Mouse (Mus musculus) macrophage (primary cell): Measurements from ENCODE around the gene Nphs1. TPM values are rescaled to one million over a fixed set of nuclear protein-coding genes. Genes with fewer than 3 reads are reported as not detected.
"Not testable (repeated sequence)": the region's sequence is repeated elsewhere in the genome, so short reads cannot be mapped to it uniquely, and the experiment has no call there.

ENCODE experiments used
- H3K27ac ChIP-seq: fragments of 350-480 bp; formaldehyde crosslinking; 2 replicates; pipeline ENCODE4 v1.9.0; 2021
- H3K36me3 ChIP-seq: fragments of 350-480 bp; formaldehyde crosslinking; 2 replicates; pipeline ENCODE4 v1.9.0; 2021; ENCODE audit errors: inconsistent target
- H3K4me3 ChIP-seq: fragments of 350-480 bp; formaldehyde crosslinking; 2 replicates; pipeline ENCODE4 v1.9.0; 2021; ENCODE audit errors: inconsistent target
- H3K79me2 ChIP-seq: fragments of 350-480 bp; formaldehyde crosslinking; 2 replicates; pipeline ENCODE4 v1.9.0; 2021; ENCODE audit errors: inconsistent target
- WGBS: methylation state at CpG from one replicate; pipeline ENCODE4 v1.1.7; 2026; ENCODE audit warnings: inconsistent platforms; ENCODE audit not compliant: missing documents; 5-methylcytosine and 5-hydroxymethylcytosine counted together
- polyA plus RNA-seq: library from polyadenylated mRNA; stranded (reverse); fragments of 250-400 nt; gene quantifications from 3 replicates; pipeline ENCODE4 v1.2.4, GENCODE M21; 2018; ENCODE audit warnings: inconsistent platforms

Nphs1 gene
- polyA plus RNA-seq, 1 experiment from 2014 or later = not detected

DNA sequence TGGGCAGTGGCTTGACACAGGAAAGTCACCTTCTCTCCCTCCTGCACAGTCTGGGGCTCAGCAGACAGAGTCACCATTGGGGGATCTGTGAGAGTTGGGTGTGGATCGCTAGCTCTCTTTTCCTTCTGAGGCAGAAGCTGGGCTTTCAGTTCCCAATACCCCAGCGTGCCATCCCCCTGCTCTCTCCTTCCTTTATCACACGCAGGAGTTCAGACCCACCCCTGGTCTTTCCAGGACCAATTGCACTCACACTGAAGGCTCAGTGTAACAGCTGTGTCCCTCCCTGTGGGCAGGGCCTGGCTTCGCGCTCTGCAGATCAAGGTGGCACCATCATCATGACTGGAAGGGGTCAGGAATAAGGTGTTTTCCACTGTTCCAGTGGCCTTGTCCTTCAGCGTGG lies 3.9 kb upstream of the Nphs1 start:
- Histone ChIP-seq H3K27ac (no peak overlapping the region), H3K4me3 (no peak overlapping the region)
- WGBS = 26% methylated on average over 5 of the region's 6 CpGs

GRCm38 (mm10) chr7:30456487-30456886 lies 1.6 kb upstream of the Nphs1 start:
- H3K27ac ChIP-seq = no peak overlapping the region
- no peak overlapping the region for H3K4me3 ChIP-seq
- WGBS = 7% methylated on average over 9 of the region's 9 CpGs
- H3K36me3 ChIP-seq = no peaks in the 10 kb centered on the region
- H3K79me2 ChIP-seq = no peaks in the 10 kb centered on the region

More for the DNA sequence above, 3.9 kb upstream of the Nphs1 start:
- Histone ChIP-seq H3K36me3 (no peaks in the 10 kb centered on the region), H3K79me2 (no peaks in the 10 kb centered on the region)

DNA sequence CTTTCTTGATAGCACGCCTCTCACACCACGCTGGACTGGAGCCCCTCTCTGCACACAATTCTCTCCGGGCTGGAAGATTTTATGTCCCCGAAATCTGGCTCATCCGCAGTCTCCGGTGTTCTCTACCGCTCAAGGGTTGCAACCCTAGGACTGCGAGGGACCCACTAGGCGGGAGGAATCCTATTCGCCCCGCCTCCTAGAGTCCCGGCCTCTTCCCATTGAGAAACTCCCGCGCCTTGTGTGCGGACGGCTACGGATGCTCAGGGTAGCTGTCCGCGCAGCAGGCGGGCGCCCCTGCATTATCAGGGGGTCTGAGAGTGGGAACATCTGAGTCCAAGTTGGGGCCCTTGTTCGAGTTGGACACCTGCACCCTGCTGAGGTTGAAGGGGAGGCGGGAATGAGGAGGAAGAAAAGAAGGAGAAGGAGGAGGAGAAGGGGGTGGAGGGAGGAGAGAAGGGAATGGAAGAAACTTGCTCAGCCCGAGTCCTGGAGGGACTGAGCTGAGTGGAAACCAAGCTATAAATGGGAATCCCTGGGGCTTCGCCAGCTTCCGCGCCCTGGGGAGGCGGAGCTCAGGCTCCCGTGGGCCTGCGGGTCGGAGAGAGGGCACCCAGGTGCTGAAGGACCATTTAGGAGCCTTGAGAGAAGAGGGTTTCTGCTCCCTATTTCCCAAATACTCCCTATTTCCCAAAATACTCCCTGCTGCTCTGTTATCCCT lies 1.0 kb upstream of the Nphs1 start:
- Histone ChIP-seq H3K36me3 (no peaks in the 10 kb centered on the region), H3K4me3 (no peak overlapping the region), H3K79me2 (no peaks in the 10 kb centered on the region), H3K27ac (no peak overlapping the region)
- WGBS = 7% methylated on average over 31 of the region's 31 CpGs

- no peaks in the 10 kb centered on the region for H3K36me3 ChIP-seq
- WGBS = 36% methylated on average over 5 of the region's 6 CpGs
- no peak overlapping the region for H3K27ac ChIP-seq
- no peaks in the 10 kb centered on the region for H3K79me2 ChIP-seq
- no peak overlapping the region for H3K4me3 ChIP-seq
Measured at GRCm38 (mm10) chr7:30459484-30459883, 1.4 kb downstream of the Nphs1 start.

- WGBS = 40% methylated on average over 6 of the region's 7 CpGs
- H3K27ac ChIP-seq = no peak overlapping the region
- H3K4me3 ChIP-seq = no peak overlapping the region
- no peaks in the 10 kb centered on the region for H3K79me2 ChIP-seq
- no peaks in the 10 kb centered on the region for H3K36me3 ChIP-seq
Measured at GRCm38 (mm10) chr7:30463568-30463967, 5.5 kb downstream of the Nphs1 start.

DNA sequence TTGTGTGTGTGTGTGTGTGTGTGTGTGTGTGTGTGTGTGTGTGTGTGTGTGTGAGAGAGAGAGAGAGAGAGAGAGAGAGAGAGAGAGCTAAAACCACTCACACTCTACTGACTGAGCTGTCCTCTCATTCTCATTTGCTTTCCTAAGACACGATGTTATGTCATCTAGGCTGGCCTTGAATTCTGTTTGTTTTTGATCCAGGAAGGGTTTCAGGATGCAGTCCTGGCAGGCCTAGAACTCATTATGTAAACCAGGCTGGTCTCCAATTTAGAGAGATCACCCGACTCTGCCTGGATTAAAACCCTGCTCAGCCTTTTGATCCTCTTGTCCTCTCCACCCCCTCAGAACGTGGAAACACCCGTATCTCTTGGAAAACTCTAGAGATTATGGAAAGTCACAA lies 5.9 kb downstream of the Nphs1 start:
- no peaks in the 10 kb centered on the region for H3K79me2 ChIP-seq
- WGBS = 50% methylated on average over 4 of the region's 4 CpGs

GRCm38 (mm10) chr7:30464816-30465300 lies 6.7 kb downstream of the Nphs1 start:
- Histone ChIP-seq H3K4me3 (no peak overlapping the region), H3K36me3 (no peaks in the 10 kb centered on the region), H3K79me2 (no peaks in the 10 kb centered on the region), H3K27ac (no peak overlapping the region)
- 19% methylated on average over 5 of the region's 6 CpGs for WGBS

More for the DNA sequence above, 5.9 kb downstream of the Nphs1 start:
- H3K36me3 ChIP-seq = no peaks in the 10 kb centered on the region
- H3K27ac ChIP-seq = no peak overlapping the region
- H3K4me3 ChIP-seq = no peak overlapping the region

DNA sequence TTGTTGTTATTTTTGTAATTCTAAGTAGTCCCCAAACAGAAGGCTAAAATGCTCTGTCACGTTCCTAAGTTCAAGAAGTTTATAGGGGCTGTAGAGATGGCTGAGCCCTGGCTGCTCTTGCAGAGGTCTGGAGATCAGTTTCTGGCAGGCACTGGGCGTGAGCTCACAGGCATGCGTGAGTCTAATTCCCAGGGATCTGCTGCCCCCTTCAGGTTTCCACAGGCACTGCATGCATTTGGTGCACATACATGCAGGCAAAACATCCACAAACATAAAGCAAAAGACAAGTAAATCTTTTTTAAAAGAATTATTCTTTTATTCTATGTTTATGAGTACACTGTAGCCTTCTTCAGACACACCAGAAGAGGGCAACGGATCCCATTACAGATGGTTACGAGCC lies 14.3 kb downstream of the Nphs1 start:
- H3K79me2 ChIP-seq = no peaks in the 10 kb centered on the region
- no peaks in the 10 kb centered on the region for H3K36me3 ChIP-seq
- WGBS = 26% methylated on average over 3 of the region's 5 CpGs
- no peak overlapping the region for H3K27ac ChIP-seq
- H3K4me3 ChIP-seq = no peak overlapping the region

DNA sequence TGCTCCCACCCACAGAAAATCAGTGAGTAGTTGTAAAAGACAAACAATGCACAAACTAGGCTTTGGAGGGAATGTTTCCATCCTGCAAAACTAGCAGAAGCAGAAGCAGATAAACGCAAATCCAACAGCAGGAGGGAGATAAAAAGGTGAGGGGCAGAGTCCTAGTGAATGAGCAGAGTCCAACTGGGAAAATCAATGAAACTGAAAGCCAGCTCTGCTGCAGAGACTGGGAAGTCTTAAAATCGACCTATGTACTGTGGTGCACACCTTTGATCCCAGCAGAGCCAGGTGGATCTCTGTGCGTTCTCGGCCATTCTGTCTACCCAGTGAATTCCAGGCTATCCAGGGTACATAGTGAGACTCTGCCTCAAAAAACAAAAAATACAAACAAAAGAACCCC lies 16.9 kb downstream of the Nphs1 start:
- no peaks in the 10 kb centered on the region for H3K36me3 ChIP-seq
- no peak overlapping the region for H3K4me3 ChIP-seq
- H3K79me2 ChIP-seq = no peaks in the 10 kb centered on the region
- H3K27ac ChIP-seq = no peak overlapping the region
- WGBS = 64% methylated on average over 4 of the region's 4 CpGs

DNA sequence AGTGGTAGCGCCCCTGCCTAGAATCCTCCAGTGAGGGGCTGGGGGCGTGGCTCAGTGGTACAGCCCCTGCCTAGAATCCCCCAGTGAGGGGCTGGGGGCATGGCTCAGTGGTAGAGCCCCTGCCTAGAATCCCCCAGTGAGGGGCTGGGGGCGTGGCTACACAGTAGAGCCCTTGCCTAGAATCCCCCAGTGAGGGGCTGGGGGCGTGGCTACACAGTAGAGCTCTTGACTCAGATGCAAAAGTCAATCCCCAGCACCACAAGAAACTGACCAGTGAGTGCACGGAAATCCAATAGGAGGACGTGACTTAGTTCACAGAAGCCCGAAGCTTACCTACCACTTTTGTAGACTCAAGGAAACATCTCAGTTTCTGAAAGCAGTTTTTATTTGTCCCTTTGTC lies 18.0 kb downstream of the Nphs1 start:
- 85% methylated on average over 7 of the region's 7 CpGs for WGBS
- not testable (repeated sequence) for H3K36me3 ChIP-seq, H3K79me2 ChIP-seq, H3K4me3 ChIP-seq, H3K27ac ChIP-seq

- WGBS = 46% methylated on average over 11 of the region's 32 CpGs
- Histone ChIP-seq H3K79me2 (no peaks in the 10 kb centered on the region), H3K27ac (no peak overlapping the region), H3K36me3 (no peaks in the 10 kb centered on the region), H3K4me3 (no peak overlapping the region)
Measured at GRCm38 (mm10) chr7:30477415-30478381, 19.6 kb downstream of the Nphs1 start.

DNA sequence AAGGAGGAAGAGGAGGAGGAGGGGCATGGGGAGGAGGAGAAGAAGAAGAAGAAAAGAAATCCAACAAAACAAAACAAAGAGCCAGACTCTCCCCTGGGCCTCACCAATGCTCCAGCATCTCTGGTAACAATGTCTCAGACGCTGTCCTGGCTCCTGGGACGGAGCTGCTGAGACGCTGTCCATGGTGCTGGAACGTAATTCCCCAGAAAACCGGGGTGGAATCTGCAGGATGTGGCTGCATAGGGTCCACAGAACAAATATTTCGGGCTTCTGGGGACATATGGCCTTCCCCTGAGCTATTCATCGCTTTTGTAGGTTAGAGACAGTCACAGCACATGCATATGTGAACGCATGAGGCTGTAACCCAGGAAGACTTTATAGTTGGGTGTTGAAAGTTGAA lies 26.1 kb downstream of the Nphs1 start:
- Histone ChIP-seq H3K79me2 (no peaks in the 10 kb centered on the region), H3K36me3 (no peaks in the 10 kb centered on the region), H3K4me3 (no peak overlapping the region), H3K27ac (no peak overlapping the region)
- WGBS = 13% methylated on average over 8 of the region's 8 CpGs

DNA sequence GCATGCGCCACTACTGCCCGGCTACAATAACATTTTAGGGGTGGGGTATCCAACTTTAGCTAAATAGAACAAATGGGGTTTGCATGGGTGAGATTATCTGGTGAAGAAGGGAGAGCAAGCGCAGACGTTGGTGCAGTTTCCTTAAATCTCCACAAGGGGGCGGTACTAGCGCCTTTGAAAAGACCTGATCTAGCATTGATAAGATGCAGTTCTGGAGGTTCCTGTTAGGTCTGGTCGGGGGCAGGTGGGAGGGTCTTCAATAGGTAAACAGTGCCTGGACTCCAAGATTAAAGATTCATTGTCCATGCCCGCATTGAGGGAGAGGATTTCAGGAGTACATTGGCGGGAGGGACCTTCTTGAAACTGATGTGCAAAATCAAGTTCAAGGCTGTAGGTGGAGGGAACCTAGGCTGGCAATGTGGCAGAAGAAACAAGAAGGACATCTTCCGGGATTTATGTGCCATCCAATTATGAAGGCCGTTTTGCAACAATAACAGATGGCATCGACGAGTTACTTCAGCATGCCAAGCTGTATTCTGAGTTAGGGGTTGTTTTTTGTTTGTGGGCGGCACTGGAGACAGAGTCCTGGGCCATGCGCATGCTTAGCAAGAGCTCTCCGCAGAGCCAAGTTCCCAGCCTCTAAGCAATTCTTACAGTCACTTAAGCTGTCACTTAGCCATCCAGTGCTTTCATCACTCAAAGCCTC lies 32.3 kb downstream of the Nphs1 start:
- Histone ChIP-seq H3K36me3 (no peaks in the 10 kb centered on the region), H3K4me3 (no peak overlapping the region), H3K27ac (no peak overlapping the region), H3K79me2 (no peaks in the 10 kb centered on the region)
- 35% methylated on average over 16 of the region's 16 CpGs for WGBS

DNA sequence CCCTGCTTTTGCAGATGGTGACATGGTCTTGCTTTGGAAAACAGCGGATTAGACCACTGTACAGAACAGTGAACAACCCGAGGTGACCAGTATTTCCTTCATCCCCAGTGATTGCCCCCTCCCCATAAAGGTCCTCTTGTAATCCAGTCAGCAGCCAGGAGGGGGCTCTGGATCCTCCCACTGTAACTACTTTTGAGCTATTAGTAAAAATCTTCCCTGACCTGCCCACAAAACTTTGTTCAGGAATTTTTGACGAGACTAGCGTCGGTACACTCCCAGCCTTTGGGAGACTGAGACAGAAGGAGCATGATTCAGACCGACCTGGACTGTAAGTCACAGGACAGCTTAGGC lies 32.8 kb downstream of the Nphs1 start:
- H3K27ac ChIP-seq = no peak overlapping the region

More for the DNA sequence above, 32.8 kb downstream of the Nphs1 start:
- WGBS = 38% methylated on average over 6 of the region's 6 CpGs
- H3K36me3 ChIP-seq = no peaks in the 10 kb centered on the region
- H3K79me2 ChIP-seq = no peaks in the 10 kb centered on the region
- H3K4me3 ChIP-seq = no peak overlapping the region
